Mouse (Mus musculus) kidney, embryonic 16.5 days (tissue): ENCODE measurements around the gene Rnf44. TPM values are rescaled to one million over a fixed set of nuclear protein-coding genes. Genes with fewer than 3 reads are reported as not detected.

Source experiments
- ATAC-seq: fragments of 200-750 bp; cut with Nextera tagmentation; 2 replicates; pipeline ENCODE4 v1.8.0; 2017; ENCODE audit warnings: moderate TSS enrichment; ENCODE audit not compliant: low FRiP score, low TSS enrichment
- H3K27ac ChIP-seq: fragments of 300-500 bp; sonication (generic); 2 replicates; pipeline ENCODE4 v1.5.1; 2014; ENCODE audit warnings: low read length
- H3K27me3 ChIP-seq: fragments of 300-500 bp; sonication (generic); 2 replicates; pipeline ENCODE4 v1.6.1; 2014; ENCODE audit warnings: low read length, control low read depth, mixed read lengths; ENCODE audit not compliant: insufficient read depth
- H3K36me3 ChIP-seq: fragments of 300-500 bp; sonication (generic); 2 replicates; pipeline ENCODE4 v1.6.1; 2014; ENCODE audit warnings: low read length, control low read depth, mixed read lengths; ENCODE audit not compliant: insufficient read depth
- H3K4me1 ChIP-seq: fragments of 300-500 bp; sonication (generic); 2 replicates; pipeline ENCODE4 v1.6.1; 2014; ENCODE audit warnings: low read length, control low read depth, mixed read lengths; ENCODE audit not compliant: insufficient read depth
- H3K4me2 ChIP-seq: fragments of 300-500 bp; sonication (generic); replicated peaks from 2 replicates; pipeline ENCODE4 v1.6.1; 2014; ENCODE audit warnings: low read depth, low read length
- H3K4me3 ChIP-seq: fragments of 300-500 bp; sonication (generic); 2 replicates; pipeline ENCODE4 v1.5.1; 2014; ENCODE audit warnings: mild to moderate bottlenecking, low read length
- H3K9ac ChIP-seq: fragments of 300-500 bp; sonication (generic); replicated peaks from 2 replicates; pipeline ENCODE4 v1.6.1; 2014; ENCODE audit warnings: low read length
- H3K9me3 ChIP-seq: fragments of 300-500 bp; sonication (generic); 2 replicates; pipeline ENCODE4 v1.6.1; 2016; ENCODE audit warnings: low read length, control low read depth
- WGBS: fragments of 180-500 bp; shearing (Covaris S2); extraction: QIAGEN DNeasy Blood & Tissue Kit; methylation state at CpG from one replicate; pipeline ENCODE4 v1.1.7; 2014; 5-methylcytosine and 5-hydroxymethylcytosine counted together
- polyA plus RNA-seq: library from polyadenylated mRNA; unstranded; fragments of >200 nt; fragmentation: Nextera tagmentation; extraction: Ambion mirVana; gene quantifications from 2 replicates; pipeline ENCODE4 v1.2.1, GENCODE M21; 2015

The Rnf44 gene
- 71.3 and 77.5 TPM in 2 replicates for polyA plus RNA-seq

DNA sequence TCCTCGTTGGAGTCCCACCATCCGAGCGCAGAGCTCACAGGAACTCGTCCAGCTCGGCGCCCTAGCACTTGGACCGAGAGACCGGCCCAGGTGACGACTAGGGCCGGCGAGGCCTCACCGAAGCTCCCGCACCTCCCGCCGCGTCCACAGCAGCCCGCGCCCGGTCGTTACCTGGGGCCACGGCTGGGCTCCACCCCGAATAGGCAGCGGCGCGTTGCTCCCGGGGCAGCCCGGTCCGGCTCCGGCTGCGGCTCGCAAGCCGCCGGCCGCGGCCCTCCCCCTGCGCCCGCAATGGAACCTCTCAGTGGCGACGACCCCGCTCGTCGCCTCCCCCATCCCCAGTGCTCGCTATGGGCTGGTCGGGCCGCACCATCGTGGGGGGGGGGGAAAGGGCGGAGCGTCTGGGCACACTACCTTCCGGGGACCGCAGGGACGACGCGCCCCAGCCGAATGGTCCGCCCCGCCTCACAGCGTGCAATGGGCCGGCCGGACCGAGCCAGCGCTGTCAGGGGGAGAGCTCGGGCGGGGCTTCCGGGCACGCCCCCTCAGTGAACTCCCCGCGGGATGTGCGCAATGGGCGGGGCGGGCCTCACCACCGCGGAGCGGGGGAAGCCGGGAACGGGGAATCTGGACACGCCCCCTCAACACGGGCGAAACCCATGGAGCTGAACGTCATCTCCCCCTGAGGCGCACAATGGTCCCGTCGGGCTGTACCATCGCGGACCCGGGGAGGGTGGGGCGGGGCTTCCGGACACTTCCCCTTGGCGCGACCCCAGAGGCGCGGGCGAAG lies at the start of gene Rnf44:
TSS of gene Rnf44 (minus strand) at position 350 of the 790 bp plus-strand sequence.
- Histone ChIP-seq H3K4me2 (peak within 1 kb of the TSS; percentile 71), H3K4me3 (peak within 1 kb of the TSS; percentile 71), H3K4me1 (peaks cover 21% of the 10 kb centered on the region), H3K9ac (peak within 1 kb of the TSS; percentile 90), H3K36me3 (no peaks in the 10 kb centered on the region), H3K9me3 (no peaks in the 10 kb centered on the region), H3K27me3 (no peaks in the 10 kb centered on the region), H3K27ac (peak within 1 kb of the TSS; percentile 98)
- WGBS, result 0% methylated on average over 88 of the region's 92 CpGs
- peak; percentile 99 for ATAC-seq

DNA sequence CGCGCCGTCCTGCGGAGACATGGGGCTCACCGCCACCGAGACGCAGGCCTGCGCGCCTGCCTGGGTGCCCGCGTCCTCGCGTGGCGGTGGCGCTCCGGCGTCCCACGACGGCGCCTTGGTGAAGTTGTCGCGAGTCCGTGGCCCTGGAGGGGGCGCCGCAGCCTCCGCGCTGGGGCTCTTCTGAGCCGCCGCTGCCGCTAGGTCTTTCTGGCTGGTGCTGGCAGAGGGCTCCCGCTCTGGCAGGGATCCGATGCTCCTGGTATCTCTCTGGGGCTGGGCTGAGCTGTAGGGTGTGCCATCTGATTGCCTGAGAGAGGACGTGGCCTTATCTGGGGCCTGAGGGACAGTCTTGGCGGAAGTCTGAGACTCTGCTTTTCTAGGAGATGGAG lies 44.5 kb upstream of the Rnf44 start:
- Histone ChIP-seq H3K4me1 (peaks cover 10% of the 10 kb centered on the region; the same call in 1 of the 2 replicates), H3K9ac (no peak overlapping the region), H3K9me3 (no peaks in the 10 kb centered on the region), H3K4me2 (peak overlapping the region; percentile 70), H3K4me3 (peak overlapping the region; percentile 49), H3K27me3 (peaks cover 44% of the 10 kb centered on the region), H3K27ac (no peak overlapping the region), H3K36me3 (no peaks in the 10 kb centered on the region)
- 2% methylated on average over 30 of the region's 34 CpGs for WGBS
- no peak for ATAC-seq

DNA sequence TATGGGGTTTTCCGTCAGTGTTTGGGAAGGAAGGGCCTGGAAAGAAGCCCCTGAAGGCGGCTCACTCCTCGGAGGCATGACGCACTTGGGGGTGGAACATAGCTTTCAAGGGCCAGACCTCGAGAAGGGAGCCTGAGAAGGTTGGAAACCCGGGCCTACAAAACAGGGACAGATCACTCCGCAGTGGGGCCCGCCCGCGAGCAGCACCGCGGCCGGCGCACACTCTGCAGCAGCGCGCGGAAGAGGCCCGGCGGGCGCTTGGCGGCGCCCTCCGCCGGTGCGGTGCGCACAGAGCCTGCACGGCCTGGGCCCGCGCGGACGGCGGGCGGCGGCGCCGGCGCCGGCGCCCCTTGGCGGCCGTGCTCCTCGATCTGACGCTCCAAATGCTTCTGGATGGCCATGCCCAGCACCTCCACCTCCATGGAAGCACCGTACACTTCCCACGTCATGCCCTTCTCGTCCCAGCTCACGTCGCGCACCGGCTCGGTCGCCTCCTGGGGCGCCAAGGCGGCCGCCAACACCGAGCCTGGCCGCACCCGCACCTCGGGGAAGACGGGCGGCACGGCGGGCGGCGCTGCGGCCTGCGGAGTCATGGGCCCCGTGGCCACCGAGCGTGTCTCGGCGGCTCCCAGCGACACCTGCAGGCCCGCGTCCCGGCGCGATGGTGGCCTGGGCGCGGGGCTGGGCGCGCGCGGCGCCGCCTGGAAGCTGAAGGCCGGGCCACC lies 43.9 kb upstream of the Rnf44 start:
- Histone ChIP-seq H3K9me3 (no peaks in the 10 kb centered on the region), H3K4me3 (peak overlapping the region; percentile 49), H3K4me2 (peak overlapping the region; percentile 70), H3K4me1 (peaks cover 10% of the 10 kb centered on the region; the same call in 1 of the 2 replicates), H3K36me3 (no peaks in the 10 kb centered on the region), H3K27ac (no peak overlapping the region), H3K27me3 (peaks cover 44% of the 10 kb centered on the region), H3K9ac (peak overlapping the region; percentile 48)
- ATAC-seq, result peak; percentile 86
- WGBS, result under 1% methylated on average over 70 of the region's 87 CpGs

DNA sequence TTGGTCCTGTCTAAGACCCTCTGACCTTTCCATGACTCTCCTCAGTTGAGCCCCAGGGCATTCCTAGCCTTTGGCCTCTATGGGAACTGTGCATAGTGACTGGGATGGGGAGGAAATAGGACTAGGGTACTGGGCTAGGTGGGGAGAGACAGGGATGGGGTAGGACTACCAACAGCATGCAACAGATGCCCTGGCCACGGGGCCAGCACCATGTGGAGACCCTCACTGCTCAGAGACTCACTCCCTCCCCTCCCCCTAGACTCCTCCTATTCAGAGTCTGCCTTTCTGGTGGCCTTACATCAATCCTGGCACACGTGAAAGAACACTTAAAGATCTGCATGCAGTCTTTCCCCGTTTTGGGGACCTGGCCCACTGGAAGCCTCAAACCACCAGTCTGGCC lies 43.2 kb upstream of the Rnf44 start:
- H3K4me1 ChIP-seq, result peaks cover 10% of the 10 kb centered on the region; the same call in 1 of the 2 replicates
- H3K27ac ChIP-seq, result no peak overlapping the region
- no peak overlapping the region; the same call in 1 of the 2 replicates for H3K9ac ChIP-seq
- H3K9me3 ChIP-seq, result no peaks in the 10 kb centered on the region
- H3K4me2 ChIP-seq, result no peak overlapping the region; the same call in 1 of the 2 replicates
- ATAC-seq, result peak; percentile 41; the same call in 1 of the 2 replicates
- 25% methylated on average over 3 of the region's 3 CpGs for WGBS
- peak overlapping the region; percentile 49 for H3K4me3 ChIP-seq
- peaks cover 44% of the 10 kb centered on the region for H3K27me3 ChIP-seq
- H3K36me3 ChIP-seq, result no peaks in the 10 kb centered on the region

DNA sequence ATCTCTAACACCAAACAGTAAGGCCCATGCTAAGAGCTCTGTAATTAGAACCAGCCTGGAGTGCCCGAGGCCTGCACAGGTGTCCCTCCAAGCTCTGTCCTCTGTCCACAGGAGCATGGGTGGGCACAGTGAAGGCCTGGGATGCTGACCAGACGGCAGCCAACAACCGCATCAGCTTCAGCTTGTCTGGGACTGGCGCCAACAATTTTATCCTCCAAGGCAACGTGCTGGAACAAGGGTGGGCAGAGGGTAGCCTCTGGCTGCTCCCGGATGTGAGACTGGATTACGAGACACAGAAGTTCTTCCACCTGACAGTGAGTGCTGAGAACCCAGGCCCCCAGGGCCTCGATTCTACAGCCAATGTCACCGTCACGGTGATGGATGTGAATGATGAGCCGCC lies 32.4 kb upstream of the Rnf44 start:
- no peak overlapping the region for H3K4me3 ChIP-seq
- ATAC-seq, result no peak
- no peaks in the 10 kb centered on the region for H3K27me3 ChIP-seq
- H3K27ac ChIP-seq, result no peak overlapping the region
- H3K4me2 ChIP-seq, result no peak overlapping the region
- WGBS, result 65% methylated on average over 11 of the region's 11 CpGs
- no peak overlapping the region for H3K9ac ChIP-seq
- H3K9me3 ChIP-seq, result peaks cover 4% of the 10 kb centered on the region; the same call in 1 of the 2 replicates
- H3K4me1 ChIP-seq, result no peaks in the 10 kb centered on the region
- no peaks in the 10 kb centered on the region for H3K36me3 ChIP-seq

DNA sequence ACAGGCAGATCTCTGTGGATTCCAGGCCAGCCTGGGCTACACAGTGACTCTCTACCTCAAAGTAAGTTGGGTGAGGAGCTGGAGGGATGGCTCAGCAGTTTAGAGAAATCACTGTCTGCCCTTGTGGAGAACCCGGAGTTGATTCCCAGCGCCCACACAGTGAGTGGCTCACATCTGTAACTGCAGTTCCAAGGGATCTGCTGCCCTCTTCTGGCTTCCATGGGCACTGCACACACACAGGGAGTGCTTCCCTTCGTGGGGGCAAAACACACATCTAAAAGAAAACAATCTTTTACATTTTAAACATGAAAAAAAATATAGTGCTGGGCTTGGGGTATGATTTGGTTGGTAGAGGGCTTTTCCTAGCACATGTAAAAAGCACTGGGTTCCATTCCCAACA lies 29.4 kb upstream of the Rnf44 start:
- Histone ChIP-seq H3K4me2 (no peak overlapping the region), H3K27ac (no peak overlapping the region), H3K4me3 (no peak overlapping the region), H3K9me3 (peaks cover 4% of the 10 kb centered on the region; the same call in 1 of the 2 replicates), H3K9ac (no peak overlapping the region), H3K36me3 (no peaks in the 10 kb centered on the region), H3K4me1 (no peaks in the 10 kb centered on the region), H3K27me3 (no peaks in the 10 kb centered on the region)
- 89% methylated on average over 3 of the region's 3 CpGs for WGBS
- no peak for ATAC-seq

DNA sequence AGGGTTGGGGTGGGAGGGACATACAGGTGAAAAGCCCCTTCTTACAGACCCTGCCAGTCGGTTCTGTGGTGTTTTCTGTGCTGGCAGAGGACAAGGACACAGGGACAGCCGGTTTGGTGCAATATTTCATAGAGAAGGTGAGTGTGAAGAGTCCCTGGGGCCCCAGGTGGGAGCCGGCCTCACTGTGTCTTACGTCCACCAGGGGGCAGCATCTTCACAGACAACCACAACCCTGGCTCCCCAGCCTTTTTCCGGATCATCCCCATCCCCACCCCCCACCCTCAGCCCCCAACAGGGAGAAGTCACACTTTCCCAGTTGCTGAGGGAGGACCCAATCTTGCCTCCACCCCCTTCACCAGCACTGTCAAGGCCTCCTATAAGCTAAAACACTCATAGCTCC lies 23.2 kb upstream of the Rnf44 start:
- ATAC-seq, result no peak
- Histone ChIP-seq H3K9ac (no peak overlapping the region), H3K9me3 (no peaks in the 10 kb centered on the region), H3K4me3 (no peak overlapping the region), H3K27me3 (no peaks in the 10 kb centered on the region), H3K36me3 (no peaks in the 10 kb centered on the region), H3K27ac (no peak overlapping the region), H3K4me2 (no peak overlapping the region), H3K4me1 (no peaks in the 10 kb centered on the region)
- WGBS, result 0% methylated on average over 5 of the region's 5 CpGs

DNA sequence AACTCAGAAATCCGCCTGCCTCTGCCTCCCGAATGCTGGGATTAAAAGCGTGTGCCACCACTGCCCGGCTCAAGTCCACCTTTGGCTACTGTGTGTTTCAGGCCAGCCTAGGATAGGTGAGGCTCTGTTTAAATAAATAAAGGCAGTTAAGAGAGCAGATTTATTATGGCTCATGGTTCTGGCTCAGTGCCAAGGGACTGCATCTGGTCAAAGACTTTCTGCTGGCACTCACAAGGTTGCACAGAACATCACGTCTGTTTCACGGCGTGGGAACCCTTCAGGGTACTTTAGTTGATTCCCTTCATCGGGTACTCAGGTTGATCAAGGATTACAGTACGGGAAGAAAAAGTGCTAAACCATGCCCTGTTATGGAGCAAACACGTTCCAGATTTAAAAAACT lies 21.3 kb upstream of the Rnf44 start:
- 67% methylated on average over 10 of the region's 10 CpGs for WGBS
- Histone ChIP-seq H3K27ac (no peak overlapping the region), H3K4me1 (no peaks in the 10 kb centered on the region), H3K36me3 (no peaks in the 10 kb centered on the region), H3K27me3 (no peaks in the 10 kb centered on the region), H3K9me3 (no peaks in the 10 kb centered on the region), H3K4me3 (no peak overlapping the region), H3K9ac (no peak overlapping the region), H3K4me2 (no peak overlapping the region)
- ATAC-seq, result no peak

DNA sequence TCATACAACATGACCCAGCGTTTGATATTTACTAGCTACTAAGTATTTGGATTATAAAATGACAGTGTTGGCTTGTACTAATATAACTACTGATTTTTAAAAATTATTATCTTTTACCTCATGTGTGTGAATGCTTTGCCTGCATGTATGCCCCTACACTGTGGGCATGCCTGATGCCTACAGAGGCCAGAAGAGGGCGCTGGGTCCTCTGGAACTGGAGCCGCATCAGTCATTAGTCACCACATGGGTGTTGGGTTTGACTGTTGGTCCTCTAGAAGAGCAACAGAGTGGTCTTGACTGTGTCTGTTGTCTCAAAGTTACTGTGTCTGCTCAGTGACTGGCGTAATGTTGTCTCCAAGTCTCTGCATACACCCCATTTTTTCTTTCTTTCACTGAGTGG lies 20.7 kb upstream of the Rnf44 start:
- H3K4me2 ChIP-seq, result no peak overlapping the region
- 40% methylated on average over 4 of the region's 4 CpGs for WGBS

DNA sequence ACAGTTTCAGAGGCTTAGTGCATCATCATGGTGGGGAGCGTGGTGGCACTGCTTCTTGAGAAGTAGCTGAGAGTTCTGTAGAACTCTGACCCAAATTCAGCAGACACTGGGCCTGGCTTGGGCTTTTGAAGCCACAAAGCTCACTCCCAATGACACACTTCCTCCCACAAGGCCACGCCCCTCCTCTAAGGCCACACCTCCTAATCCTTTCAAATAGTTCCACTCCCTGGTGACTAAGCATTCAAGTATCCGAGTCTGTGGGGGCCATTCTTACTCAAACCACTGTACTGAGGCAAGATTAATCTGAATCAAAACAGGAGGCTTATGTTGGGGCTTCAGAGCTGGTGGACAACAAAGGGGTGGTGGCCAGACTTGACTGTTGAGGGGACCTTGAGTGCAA lies 17.2 kb upstream of the Rnf44 start:
- no peak overlapping the region for H3K4me2 ChIP-seq
- 81% methylated on average over 3 of the region's 3 CpGs for WGBS
- no peak for ATAC-seq
- H3K4me1 ChIP-seq, result no peaks in the 10 kb centered on the region
- no peak overlapping the region for H3K27ac ChIP-seq
- H3K27me3 ChIP-seq, result no peaks in the 10 kb centered on the region
- no peak overlapping the region for H3K4me3 ChIP-seq
- H3K9me3 ChIP-seq, result no peaks in the 10 kb centered on the region
- H3K36me3 ChIP-seq, result no peaks in the 10 kb centered on the region
- no peak overlapping the region for H3K9ac ChIP-seq

More for the DNA sequence above, 20.7 kb upstream of the Rnf44 start:
- Histone ChIP-seq H3K9ac (no peak overlapping the region), H3K4me1 (no peaks in the 10 kb centered on the region), H3K9me3 (no peaks in the 10 kb centered on the region), H3K36me3 (no peaks in the 10 kb centered on the region), H3K27ac (no peak overlapping the region), H3K4me3 (no peak overlapping the region), H3K27me3 (no peaks in the 10 kb centered on the region)
- no peak for ATAC-seq
